Mouse (Mus musculus) CD8-positive naive resting alpha-beta T cell, adult 2 months (primary cell): ENCODE data around the gene Vsig8.
A peak's percentile ranks its signal among the peaks of the same experiment; 100 is the strongest.

Source experiments
- DNase-seq, 2 experiments: peaks; one replicate each; pipeline ENCODE4 v3.0.0; 2022; ENCODE audit warnings: low read depth in 2 of 2, low spot score in 2 of 2

Gene Vsig8

DNA sequence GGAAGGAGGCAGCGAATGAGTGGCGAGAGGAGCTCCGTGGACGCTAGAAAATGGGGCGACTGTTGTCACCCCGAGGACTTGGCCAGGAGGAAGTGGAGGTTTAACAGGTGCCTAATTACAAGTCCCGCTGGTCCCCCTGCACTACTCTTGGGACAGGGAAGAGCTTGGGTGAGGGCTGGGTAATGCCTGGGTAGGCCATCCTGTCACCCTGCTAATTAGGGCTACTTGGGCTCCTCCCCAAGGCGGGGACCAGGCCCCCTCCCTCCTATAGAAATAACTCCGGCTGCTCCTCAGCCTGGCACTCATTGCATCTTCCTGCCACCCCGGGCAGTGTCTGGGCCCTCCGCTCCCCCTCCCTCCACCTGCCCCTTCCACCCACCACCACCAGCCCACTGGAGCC, at the start of gene Vsig8:
TSS of gene Vsig8 (plus strand) at position 301 of the 400 bp plus-strand sequence.
- no peak for DNase-seq

DNA sequence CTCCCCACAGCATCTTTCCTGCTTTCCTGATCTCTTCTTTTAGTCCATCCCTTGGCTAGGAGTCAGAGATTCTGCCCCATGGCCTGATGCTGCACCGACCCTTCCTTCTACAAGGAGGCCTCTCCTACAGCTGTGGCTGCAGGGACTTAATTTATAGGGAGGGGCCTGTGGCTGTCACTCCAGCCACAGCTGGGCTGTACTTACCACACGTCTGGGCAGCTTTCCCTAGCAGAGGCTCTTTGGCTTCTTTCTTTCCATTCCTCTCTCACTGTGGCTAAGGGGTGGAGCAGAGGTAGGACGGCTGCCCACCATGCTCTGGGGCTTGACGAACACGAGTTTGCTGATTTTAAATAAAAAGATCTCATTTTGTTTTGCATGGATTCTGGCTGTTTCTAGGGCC, 48.7 kb upstream of the Vsig8 start:
- DNase-seq: no peak

DNA sequence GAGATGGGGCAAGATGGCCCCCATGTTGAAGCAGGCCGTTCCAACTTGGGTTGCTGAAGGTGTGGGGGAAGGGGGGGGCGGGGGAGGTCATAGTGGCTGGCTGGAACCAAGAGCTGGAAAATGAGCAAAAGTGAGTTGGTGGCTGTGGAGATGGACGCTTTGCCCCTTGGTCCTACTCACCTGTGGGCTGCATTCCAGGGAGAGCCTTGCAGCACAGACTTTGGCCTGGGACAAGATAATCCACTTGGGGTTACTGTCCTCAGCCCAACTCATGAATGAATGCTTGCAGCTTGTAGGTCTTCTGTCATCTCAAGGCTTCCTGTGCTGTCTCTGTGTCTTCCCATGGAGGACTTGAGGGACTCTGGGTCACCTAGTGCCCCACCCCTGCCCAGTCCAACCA, 48.0 kb upstream of the Vsig8 start:
- no peak for DNase-seq

DNA sequence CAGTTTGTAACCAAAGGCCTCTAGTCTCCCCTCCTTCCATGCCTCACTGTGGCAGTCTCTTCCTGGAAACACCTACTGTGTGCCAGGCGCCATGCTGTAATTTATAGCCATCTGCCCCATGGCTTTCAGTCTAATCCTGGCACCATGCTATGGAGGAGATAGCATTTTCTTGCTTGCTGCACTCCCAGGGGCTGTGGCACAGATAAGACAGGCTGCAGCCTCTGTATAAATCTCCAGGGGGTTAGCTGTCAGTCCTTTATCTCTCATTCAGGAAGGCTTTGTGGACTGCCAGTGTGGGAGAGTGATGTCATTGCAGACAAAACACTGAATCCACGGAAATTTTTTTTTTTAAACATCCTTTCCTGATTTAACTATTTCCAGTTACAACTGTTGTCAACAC, 47.6 kb upstream of the Vsig8 start:
- DNase-seq: no peak

DNA sequence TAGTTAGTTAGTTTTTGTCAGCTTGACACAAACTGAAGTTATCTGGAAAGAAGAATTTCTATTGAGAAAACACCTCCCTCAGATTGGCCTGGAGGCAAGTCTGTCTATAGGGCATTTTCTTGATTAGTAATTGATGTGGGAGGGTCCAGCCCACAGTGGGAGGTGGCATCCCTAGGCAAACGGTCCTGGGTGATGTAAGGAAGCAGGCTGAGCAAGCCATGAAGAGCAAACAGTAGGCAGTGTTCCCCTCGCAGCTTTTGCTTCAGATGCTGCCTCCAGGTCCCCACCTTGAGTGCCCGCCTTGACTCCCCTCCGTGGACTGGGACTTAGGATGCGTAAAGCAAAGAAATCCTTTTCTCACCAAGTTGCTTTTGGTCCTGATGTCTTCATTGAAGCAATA, 46.5 kb upstream of the Vsig8 start:
- no peak for DNase-seq

DNA sequence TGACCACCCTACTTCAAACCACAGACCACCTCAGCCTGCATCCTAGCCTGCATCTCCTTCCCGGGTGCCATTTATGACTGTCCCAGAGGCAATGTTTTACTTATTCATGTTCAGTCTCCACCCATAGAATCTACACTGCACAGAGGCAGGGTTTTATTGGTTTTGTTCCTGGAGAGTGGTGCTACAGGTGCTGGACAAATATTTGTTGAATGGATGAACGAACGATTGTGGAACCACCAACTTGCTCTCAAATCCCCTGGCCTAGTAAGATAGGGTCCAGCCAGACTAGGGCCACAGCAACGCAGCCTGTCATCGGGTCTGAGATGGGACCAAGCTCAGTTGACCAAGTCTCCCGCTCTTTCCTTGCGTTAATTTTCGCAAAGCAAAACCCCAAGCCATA, 45.8 kb upstream of the Vsig8 start:
- no peak for DNase-seq

DNA sequence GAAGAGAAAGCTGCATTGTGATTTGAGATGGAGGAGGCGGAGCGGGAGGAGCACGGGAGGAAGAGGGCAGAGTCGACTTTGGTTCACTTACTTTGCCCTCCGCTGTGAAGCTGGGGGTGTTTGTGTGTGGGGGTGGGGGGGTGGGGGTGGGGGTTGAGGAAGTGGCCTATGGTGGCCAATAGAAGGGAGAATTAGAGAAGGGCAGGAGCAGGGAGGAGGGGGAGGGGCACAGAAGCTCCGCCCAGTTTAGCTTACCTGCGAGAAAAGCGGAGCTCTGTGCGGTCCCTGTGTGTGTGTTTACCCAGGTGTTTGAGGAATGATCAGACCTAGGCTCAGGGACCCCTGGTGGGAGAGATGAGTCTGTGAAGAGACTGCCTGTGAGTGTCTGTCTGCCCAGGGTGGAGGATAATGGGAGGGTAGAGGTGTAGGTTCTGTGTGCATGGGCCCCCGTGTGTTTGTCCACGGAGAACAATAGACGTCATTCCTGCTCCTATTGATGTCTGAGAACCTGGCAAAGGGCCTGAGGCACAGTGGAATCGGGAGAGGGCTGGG, 45.2 kb upstream of the Vsig8 start:
- DNase-seq: no peak

DNA sequence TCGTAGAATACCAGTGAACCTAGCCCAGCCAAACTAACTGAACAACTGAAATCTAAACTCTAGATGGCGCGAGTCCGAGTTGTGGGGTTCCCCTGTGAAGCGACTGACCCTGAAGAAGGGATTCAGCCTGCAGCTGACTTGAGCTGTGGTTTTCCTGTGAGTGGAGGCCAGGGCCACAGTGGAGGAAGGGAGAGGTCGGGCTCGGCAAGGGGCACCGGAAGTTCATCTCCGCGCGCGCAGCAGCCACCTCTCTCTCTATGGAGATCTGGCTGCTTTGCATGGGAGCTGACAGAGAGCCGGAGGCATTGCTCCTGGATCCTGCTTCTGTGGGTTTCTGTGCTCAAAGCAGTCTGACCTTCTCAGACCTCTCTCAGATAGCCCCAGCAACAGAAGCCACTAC, 42.8 kb upstream of the Vsig8 start:
- peak in 1 of 2 experiments; percentile 39 for DNase-seq

DNA sequence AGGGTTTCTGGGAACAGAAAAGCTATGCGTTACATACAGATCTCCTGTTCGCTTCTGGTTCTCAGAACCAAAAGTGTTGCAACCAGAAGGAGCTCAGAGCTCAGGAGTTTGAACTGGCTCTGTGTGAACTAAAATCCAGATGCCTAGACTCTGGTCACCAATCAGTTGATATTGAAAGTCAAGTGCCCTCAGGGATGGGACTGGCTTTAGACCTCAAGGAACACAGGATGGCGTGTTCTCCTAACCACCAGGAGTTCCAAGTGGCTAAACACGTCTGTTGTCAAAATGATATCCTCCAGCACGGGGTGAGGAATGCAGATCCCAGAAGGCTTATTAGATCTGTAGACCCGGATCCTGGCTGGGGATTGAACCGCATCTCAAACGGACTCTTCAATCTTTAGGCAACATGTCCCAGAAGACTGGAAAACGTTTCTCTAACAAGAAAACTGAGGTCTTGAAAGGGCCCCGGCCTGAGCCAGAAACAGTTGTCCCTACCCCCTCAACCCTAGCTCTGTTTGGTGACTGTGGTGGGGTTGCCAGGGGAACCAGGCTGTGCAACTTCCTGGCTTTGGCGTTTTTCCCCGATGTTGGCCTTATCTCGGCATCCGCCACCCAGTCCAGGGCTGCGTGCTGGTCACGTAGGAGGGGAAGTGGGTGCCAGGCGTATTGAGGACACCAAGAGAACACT, 42.1 kb upstream of the Vsig8 start:
- DNase-seq: peak; percentile 62 to 73

DNA sequence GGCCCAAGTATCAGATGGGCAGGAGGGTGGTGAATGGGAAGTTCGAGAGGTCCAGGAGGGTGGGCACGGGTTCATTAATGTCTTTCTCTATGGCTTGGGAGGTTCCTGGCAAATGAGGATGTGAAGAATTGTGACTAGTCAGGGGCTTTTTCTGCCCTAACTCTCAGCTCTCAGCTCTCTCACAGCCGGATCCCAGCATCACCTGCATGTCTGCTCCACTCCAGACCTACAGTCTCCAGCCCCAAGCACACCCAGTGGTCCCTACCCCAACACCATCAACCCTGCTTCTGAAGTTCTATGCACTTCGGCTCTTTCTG, 41.6 kb upstream of the Vsig8 start:
- no peak for DNase-seq

DNA sequence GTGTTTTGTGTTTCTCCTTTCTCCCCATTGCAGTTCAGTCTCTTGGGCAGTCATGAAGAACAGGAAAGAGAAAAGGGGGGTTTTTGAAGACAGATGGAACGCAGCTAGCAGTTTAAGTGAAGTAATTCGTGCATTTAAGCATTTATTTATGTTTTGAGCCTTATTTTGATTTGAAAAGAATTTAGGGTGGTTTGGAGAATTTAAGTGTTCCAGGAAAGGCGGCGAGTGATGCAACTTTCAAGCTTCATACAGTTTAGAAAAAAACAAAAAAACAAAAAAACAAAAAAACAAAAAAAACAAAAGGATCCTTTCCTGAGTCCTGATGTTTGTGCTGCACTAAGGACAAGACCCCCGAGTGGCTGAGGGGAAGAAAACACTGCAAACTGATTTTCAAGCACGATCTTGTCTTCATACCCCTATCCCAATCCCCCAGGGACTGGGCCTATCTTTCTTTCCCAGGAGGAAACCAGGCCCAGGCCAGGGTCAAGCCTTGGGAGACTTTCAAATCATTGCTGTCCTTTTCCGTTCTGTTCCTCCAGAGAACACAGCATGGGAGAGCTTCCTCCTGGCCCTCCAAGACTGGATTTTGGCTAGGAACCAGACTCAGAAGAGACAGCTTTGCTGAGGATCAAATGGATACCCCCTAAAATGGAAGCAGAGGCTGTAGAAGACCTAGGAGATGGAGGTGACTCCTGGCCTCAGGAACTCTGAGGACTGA, 41.0 kb upstream of the Vsig8 start:
- DNase-seq: no peak

DNA sequence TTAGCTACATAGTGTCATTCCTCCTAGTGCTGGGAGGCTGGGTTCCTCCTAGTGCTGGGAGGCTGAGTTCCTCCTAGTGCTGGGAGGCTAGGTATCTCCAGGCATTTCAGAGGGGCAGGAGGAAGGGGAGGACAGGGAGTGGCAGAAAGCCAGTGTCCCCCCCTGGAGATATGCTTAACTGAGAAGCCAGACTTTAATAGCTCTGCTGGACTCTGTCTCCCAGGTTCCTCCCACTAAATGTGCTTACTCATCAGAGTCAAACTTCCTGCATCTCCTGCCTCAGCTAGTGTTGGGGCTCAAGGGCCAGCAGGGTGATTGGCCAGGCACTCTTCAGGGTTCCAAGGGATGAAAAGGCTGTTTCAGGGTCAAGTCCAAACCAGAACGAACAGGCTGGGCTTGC, 40.3 kb upstream of the Vsig8 start:
- no peak for DNase-seq

DNA sequence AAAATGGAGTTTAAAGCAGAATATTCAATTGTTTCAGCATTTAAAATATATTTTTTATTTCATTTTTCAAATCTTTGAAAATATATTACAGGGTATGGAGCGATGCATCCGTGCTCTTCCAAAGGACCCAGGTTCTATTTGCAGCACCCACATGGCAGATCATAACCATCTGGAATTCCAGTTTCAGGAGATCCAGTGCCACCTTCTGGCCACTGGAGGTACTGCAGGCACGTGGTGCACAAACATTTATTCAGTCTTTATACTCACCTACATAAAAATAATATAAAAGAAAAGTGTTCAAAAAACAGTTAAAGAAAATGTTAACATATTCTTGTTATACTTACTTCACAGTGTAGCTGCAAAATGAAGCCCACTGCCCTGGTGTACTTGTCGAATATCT, 37.7 kb upstream of the Vsig8 start:
- peak in 1 of 2 experiments; percentile 29 for DNase-seq

DNA sequence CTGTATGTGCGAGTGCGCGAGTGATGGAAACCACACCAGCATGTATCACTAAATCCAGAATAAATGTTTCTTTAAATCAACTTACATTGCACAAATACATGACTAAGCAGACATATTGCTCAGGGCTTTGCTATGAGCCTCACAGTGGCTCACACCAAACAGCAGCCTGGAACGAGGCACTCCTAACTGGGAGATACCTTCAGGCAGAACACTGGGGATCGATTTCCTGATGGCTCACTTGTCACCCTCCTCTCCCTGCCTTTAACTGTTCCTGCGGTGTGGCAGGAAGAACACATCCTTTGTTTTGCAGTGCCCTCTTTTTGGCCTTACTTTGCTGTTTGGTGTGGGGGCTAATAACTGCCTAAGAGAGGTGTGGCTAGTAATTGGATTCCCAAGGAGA, 36.1 kb upstream of the Vsig8 start:
- DNase-seq: no peak

DNA sequence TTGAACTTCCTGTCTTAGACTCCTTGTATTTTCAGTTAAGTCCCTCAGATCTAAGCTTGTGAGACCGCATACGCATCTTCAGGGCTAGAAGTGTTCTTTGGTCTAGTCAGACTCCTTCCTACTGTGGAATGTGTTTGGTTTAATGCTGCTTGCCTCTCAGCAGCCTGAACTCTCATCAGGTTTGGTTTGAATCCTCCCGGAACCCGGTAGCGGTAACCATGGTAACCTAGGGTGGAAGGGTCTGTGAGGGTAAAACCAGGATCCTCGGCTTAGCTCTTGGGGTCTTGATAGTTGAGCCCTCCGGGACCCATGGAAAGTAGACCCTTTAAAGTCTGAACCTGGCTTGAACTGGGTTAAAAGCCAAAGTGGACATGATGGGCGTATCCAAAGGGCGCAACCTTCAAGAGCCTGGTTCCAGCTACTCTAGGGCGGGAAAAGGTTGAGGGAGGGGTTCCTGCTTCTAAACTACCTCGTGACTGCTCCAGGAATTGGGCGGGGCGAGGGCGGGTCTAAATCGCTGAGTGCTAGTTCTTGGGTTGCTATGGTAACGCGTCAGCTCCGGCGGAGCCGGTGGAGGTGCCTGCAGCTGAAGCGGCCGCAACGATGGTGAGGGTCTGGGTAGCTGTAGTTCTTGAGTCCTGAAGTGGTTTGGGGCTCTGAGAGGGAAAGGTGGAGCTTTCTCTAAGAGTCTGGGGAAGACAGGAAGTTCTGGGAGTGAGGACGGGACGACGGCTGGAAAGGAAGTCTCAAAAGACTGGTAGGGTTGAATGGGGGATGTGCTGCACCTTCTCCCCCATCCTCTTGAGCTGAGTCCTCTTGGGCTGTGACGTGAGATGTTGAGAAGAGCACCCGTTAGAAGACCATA, 34.9 kb upstream of the Vsig8 start, which contains the start of gene Cfap45:
TSS of gene Cfap45 (plus strand) at position 226 of the 865 bp plus-strand sequence.
- peak; percentile 54 to 64 for DNase-seq

DNA sequence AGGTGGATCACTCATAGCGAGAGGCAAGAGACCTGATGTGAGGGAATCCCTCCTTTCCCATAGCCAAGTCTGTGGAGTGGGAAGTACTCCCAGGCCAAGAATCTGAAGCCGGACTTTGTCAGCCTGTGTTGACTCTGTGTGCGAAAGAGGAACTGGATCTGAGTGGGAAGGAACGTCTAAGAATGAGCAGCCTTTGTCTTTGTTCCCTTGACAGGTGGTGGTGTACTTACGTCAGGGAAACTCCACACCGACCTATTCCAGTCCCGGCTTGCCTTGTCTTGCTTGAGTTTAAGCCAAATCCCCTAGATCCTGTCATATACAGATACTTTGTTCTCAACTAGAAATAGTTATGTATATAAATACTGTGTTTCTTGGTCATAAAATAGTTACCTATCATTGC, 33.2 kb upstream of the Vsig8 start:
- no peak for DNase-seq

DNA sequence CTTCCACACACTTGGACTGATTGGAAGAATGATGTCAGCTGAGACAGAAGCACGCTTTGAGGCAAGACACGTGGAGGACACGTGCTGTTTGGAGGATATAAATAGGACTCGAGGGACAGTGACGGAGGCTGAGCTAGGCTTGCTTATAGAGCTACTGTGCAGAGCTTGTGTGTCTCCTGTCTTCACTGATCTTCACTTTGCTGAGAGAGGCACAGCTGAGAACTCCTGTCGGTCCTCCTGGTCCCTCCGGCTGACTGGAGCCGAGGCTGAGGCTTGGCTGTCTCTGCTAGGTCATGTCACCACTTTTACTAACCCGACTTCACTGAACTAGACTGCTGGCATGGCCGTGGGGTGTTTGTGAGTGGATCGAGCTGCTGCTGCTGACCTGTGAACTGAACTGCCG, 32.0 kb upstream of the Vsig8 start:
- no peak for DNase-seq

DNA sequence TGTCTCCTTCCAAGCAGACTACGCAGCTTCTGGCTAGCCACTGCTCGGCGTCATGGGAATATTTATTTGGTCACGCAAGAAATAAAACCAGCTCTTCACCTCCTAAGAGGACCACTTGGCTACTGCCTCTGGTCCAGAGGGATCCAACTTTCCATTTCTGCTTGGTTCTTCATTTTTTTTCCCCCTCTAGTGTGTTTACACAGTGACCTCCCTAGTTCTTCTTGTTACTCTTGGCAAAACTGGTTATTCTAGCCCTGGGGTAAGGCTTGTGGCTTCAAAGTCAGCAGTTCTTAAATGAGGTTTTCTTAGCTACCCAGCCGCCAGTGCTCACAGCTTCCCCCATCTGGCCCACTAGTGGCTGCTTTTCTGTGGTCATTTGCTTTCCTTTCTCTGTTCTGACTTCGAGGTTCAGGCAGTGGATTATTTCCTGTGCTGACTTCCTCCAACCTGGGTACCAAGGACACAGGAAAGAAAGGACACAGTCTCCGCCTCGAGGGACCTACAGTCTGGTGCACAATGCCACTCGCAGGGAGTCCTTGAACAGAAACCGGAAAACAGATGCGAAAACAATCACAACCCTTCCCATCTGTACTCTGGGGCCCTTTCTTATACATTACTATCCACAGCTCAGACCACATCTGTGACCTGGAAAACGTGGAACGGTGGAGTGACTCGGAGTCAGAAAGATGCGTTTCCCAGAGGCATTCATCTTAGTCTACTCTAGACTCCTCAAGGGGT, 30.5 kb upstream of the Vsig8 start:
- peak in 1 of 2 experiments; percentile 34 for DNase-seq

DNA sequence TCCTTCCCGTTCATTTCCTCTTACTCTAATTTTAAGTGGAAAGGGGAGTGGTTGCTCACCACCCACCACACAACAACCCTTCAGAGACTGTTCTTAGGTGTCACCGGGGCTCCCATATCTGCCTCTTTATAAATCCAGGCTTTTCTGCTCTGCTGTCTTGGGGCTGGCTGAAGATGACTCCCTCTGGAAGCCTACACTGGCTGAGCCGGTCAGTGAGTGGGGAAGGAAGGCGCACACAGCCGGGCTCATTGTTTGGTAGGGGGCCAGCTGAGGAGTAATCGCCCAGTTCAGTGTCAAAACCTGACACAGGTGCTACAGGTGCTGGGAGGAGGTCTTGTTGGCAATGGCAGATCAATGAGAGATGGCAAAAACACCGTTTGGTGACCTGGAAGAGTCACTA, 29.8 kb upstream of the Vsig8 start:
- no peak for DNase-seq

DNA sequence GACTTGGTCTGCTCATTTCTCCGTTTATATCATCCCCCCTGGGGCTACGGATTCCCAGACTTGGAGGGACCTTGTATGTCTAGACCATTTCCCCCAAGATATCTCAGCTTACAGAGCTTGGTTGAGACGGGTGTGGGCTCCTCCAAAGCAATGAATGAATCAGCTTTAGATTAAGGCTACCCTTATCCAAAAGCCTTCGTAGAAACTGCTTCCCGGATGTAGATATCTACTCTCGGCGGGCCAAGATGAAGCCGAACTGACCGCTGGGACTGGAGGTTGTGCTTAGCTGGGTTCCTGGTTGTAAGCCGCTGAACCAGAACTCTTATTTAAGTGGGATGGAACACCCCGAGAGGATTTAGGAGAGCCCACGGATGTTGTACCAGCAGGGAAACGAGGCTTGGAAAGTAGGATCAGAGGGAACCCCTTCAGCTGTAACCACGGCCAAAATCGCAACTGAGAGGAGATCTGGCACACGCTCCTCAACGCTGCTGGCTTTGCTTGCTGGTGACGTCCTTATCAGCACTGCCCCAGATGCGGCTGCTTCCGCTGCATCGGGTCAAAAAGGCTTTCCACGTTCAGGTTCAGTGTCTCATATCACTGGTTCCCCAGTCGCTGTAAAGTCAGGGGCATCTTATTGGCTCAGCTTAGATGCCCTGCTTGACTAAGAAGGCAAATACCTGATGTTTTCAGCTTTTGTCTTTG, 29.2 kb upstream of the Vsig8 start:
- no peak for DNase-seq
